Mouse (Mus musculus) intestine, postnatal 0 days (tissue): ENCODE measurements around the gene Inhbb. TPM values are rescaled to one million over a fixed set of nuclear protein-coding genes. Genes with fewer than 3 reads are reported as not detected.

Source experiments
- ATAC-seq: fragments of 200-750 bp; cut with Nextera tagmentation; 2 replicates; pipeline ENCODE4 v1.8.0; 2017; ENCODE audit warnings: mild to moderate bottlenecking, moderate TSS enrichment, moderate library complexity
- H3K27ac ChIP-seq: fragments of 300-500 bp; sonication (generic); 2 replicates; pipeline ENCODE4 v1.5.1; 2014; ENCODE audit warnings: mild to moderate bottlenecking, low read depth, low read length, moderate library complexity
- H3K27me3 ChIP-seq: fragments of 300-500 bp; sonication (generic); replicated peaks from 2 replicates; pipeline ENCODE4 v1.6.1; 2014; ENCODE audit warnings: low read length, mixed read lengths; ENCODE audit not compliant: control insufficient read depth, insufficient read depth
- H3K36me3 ChIP-seq: fragments of 300-500 bp; sonication (generic); 2 replicates; pipeline ENCODE4 v1.6.1; 2014; ENCODE audit warnings: mild to moderate bottlenecking, moderate library complexity; ENCODE audit not compliant: control insufficient read depth, insufficient read depth
- H3K4me1 ChIP-seq: fragments of 300-500 bp; sonication (generic); replicated peaks from 2 replicates; pipeline ENCODE4 v1.6.1; 2014; ENCODE audit warnings: antibody characterized with exemption, low read length, mixed read lengths; ENCODE audit not compliant: control insufficient read depth, insufficient read depth
- H3K4me2 ChIP-seq: fragments of 300-500 bp; sonication (generic); replicated peaks from 2 replicates; pipeline ENCODE4 v1.6.1; 2014; ENCODE audit warnings: low read depth, mild to moderate bottlenecking, moderate library complexity
- H3K4me3 ChIP-seq: fragments of 300-500 bp; sonication (generic); 2 replicates; pipeline ENCODE4 v1.5.1; 2014; ENCODE audit warnings: low read depth, low read length
- H3K9ac ChIP-seq: fragments of 300-500 bp; sonication (generic); 2 replicates; pipeline ENCODE4 v1.6.1; 2014; ENCODE audit warnings: mild to moderate bottlenecking, low read depth, low read length
- H3K9me3 ChIP-seq: fragments of 300-500 bp; sonication (generic); 2 replicates; pipeline ENCODE4 v1.6.1; 2016; ENCODE audit warnings: mixed run types; ENCODE audit not compliant: control insufficient read depth
- CTCF ChIP-seq: sonication (generic); IDR thresholded peaks from 2 replicates; pipeline ENCODE4 v1.5.1; 2016; ENCODE audit warnings: low read depth, mild to moderate bottlenecking, control low read depth, antibody characterized with exemption, moderate library complexity
- WGBS: fragments of 180-500 bp; shearing (Covaris S2); extraction: QIAGEN DNeasy Blood & Tissue Kit; methylation state at CpG from one replicate; pipeline ENCODE4 v1.1.7; 2014; 5-methylcytosine and 5-hydroxymethylcytosine counted together
- polyA plus RNA-seq: library from polyadenylated mRNA; unstranded; fragments of >200 nt; fragmentation: Nextera tagmentation; extraction: Ambion mirVana; gene quantifications from 2 replicates; pipeline ENCODE4 v1.2.1, GENCODE M21; 2015

Gene Inhbb
- polyA plus RNA-seq, 1 experiment from 2014 or later: 0.20 TPM

GRCm38 (mm10) chr1:119404798-119405197 is 17.2 kb downstream of the Inhbb start:
- 49% methylated on average over 3 of the region's 3 CpGs for WGBS
- no peaks in the 10 kb centered on the region for H3K36me3 ChIP-seq
- H3K27ac ChIP-seq: no peak overlapping the region
- H3K4me1 ChIP-seq: no peaks in the 10 kb centered on the region
- H3K4me2 ChIP-seq: no peak overlapping the region
- no peak for TF ChIP-seq CTCF
- no peak overlapping the region for H3K9ac ChIP-seq
- no peaks in the 10 kb centered on the region for H3K9me3 ChIP-seq
- H3K27me3 ChIP-seq: no peaks in the 10 kb centered on the region
- no peak overlapping the region for H3K4me3 ChIP-seq
- no peak for ATAC-seq

GRCm38 (mm10) chr1:119404341-119404740 is 17.7 kb downstream of the Inhbb start:
- no peak for ATAC-seq
- Histone ChIP-seq H3K4me2 (no peak overlapping the region), H3K27me3 (no peaks in the 10 kb centered on the region), H3K4me1 (no peaks in the 10 kb centered on the region), H3K36me3 (no peaks in the 10 kb centered on the region), H3K9me3 (no peaks in the 10 kb centered on the region), H3K9ac (no peak overlapping the region), H3K4me3 (no peak overlapping the region), H3K27ac (no peak overlapping the region)
- TF ChIP-seq CTCF: no peak
- 85% methylated on average over 4 of the region's 4 CpGs for WGBS

GRCm38 (mm10) chr1:119401249-119401648 is 20.8 kb downstream of the Inhbb start:
- Histone ChIP-seq H3K27me3 (no peaks in the 10 kb centered on the region), H3K27ac (no peak overlapping the region), H3K9me3 (no peaks in the 10 kb centered on the region), H3K36me3 (no peaks in the 10 kb centered on the region), H3K4me2 (no peak overlapping the region), H3K9ac (no peak overlapping the region), H3K4me1 (no peaks in the 10 kb centered on the region), H3K4me3 (no peak overlapping the region)
- no peak for TF ChIP-seq CTCF
- WGBS: 67% methylated on average over 4 of the region's 4 CpGs
- ATAC-seq: no peak

- no peak for ATAC-seq
- Histone ChIP-seq H3K4me2 (no peak overlapping the region), H3K36me3 (no peaks in the 10 kb centered on the region), H3K4me1 (no peaks in the 10 kb centered on the region), H3K9me3 (no peaks in the 10 kb centered on the region), H3K27ac (no peak overlapping the region), H3K9ac (no peak overlapping the region), H3K27me3 (no peaks in the 10 kb centered on the region), H3K4me3 (no peak overlapping the region)
- WGBS: 66% methylated on average over 2 of the region's 2 CpGs
- TF ChIP-seq CTCF: no peak
Observed at GRCm38 (mm10) chr1:119398640-119399039, 23.4 kb downstream of the Inhbb start.

- H3K27me3 ChIP-seq: no peaks in the 10 kb centered on the region
- 75% methylated on average over 7 of the region's 7 CpGs for WGBS
- no peak overlapping the region for H3K9ac ChIP-seq
- ATAC-seq: no peak
- no peak for TF ChIP-seq CTCF
- no peaks in the 10 kb centered on the region for H3K36me3 ChIP-seq
- H3K4me1 ChIP-seq: no peaks in the 10 kb centered on the region
- no peak overlapping the region for H3K27ac ChIP-seq
- H3K9me3 ChIP-seq: no peaks in the 10 kb centered on the region
- H3K4me3 ChIP-seq: no peak overlapping the region
- H3K4me2 ChIP-seq: no peak overlapping the region
Observed at GRCm38 (mm10) chr1:119397839-119398238, 24.2 kb downstream of the Inhbb start.

GRCm38 (mm10) chr1:119391311-119391710 is 30.7 kb downstream of the Inhbb start:
- ATAC-seq: no peak
- WGBS: 31% methylated on average over 3 of the region's 3 CpGs

GRCm38 (mm10) chr1:119390676-119391075 is 31.4 kb downstream of the Inhbb start:
- WGBS: 57% methylated on average over 4 of the region's 4 CpGs

More at GRCm38 (mm10) chr1:119391311-119391710, 30.7 kb downstream of the Inhbb start:
- no peaks in the 10 kb centered on the region for H3K36me3 ChIP-seq
- H3K27ac ChIP-seq: no peak overlapping the region
- H3K27me3 ChIP-seq: no peaks in the 10 kb centered on the region
- no peak overlapping the region for H3K4me2 ChIP-seq
- H3K4me1 ChIP-seq: no peaks in the 10 kb centered on the region
- H3K4me3 ChIP-seq: no peak overlapping the region
- no peak overlapping the region for H3K9ac ChIP-seq
- no peak for TF ChIP-seq CTCF
- H3K9me3 ChIP-seq: no peaks in the 10 kb centered on the region

More at GRCm38 (mm10) chr1:119390676-119391075, 31.4 kb downstream of the Inhbb start:
- no peak overlapping the region for H3K27ac ChIP-seq
- no peaks in the 10 kb centered on the region for H3K27me3 ChIP-seq
- no peak overlapping the region for H3K9ac ChIP-seq
- ATAC-seq: no peak
- H3K4me1 ChIP-seq: no peaks in the 10 kb centered on the region
- H3K4me3 ChIP-seq: no peak overlapping the region
- no peak for TF ChIP-seq CTCF
- H3K4me2 ChIP-seq: no peak overlapping the region
- H3K9me3 ChIP-seq: no peaks in the 10 kb centered on the region
- no peaks in the 10 kb centered on the region for H3K36me3 ChIP-seq
